Mouse (Mus musculus) liver, adult 2 months (tissue): Measurements from ENCODE around the gene Polr2f. TPM values are rescaled to one million over a fixed set of nuclear protein-coding genes. Genes with fewer than 3 reads are reported as not detected.

Source experiments
- DNase-seq: peaks from one replicate; pipeline ENCODE4 v3.0.0-alpha.2; 2011; ENCODE audit warnings: low read depth, low spot score; ENCODE audit errors: extremely low read depth
- H3K27ac ChIP-seq: fragments of 200-500 bp; replicated peaks from 2 replicates; pipeline ENCODE4 v1.5.1; 2012; ENCODE audit warnings: low read depth, mild to moderate bottlenecking, control low read depth, inconsistent platforms, low read length; ENCODE audit not compliant: insufficient read depth
- H3K27me3 ChIP-seq: fragments of 200-500 bp; 2 replicates; pipeline ENCODE4 v1.6.1; 2012; ENCODE audit warnings: mild to moderate bottlenecking, moderate library complexity, low read length, inconsistent platforms; ENCODE audit not compliant: control insufficient read depth, insufficient read depth
- H3K36me3 ChIP-seq: fragments of 200-500 bp; 2 replicates; pipeline ENCODE4 v1.6.1; 2012; ENCODE audit warnings: low read length, inconsistent platforms; ENCODE audit not compliant: control insufficient read depth, insufficient read depth
- H3K4me1 ChIP-seq: fragments of 200-500 bp; 2 replicates; pipeline ENCODE4 v1.6.1; 2011; ENCODE audit warnings: low read length; ENCODE audit not compliant: control insufficient read depth, insufficient read depth
- H3K4me3 ChIP-seq: fragments of 200-500 bp; 2 replicates; pipeline ENCODE4 v1.5.1; 2011; ENCODE audit warnings: low read depth, mild to moderate bottlenecking, control low read depth, low read length, moderate library complexity; ENCODE audit not compliant: insufficient read depth
- H3K79me2 ChIP-seq: fragments of 200-500 bp; 2 replicates; pipeline ENCODE4 v1.6.1; 2012; ENCODE audit warnings: inconsistent platforms, mild to moderate bottlenecking, low read length, moderate library complexity; ENCODE audit not compliant: control insufficient read depth, insufficient read depth
- H3K9ac ChIP-seq: fragments of 200-500 bp; 2 replicates; pipeline ENCODE4 v1.6.1; 2012; ENCODE audit warnings: low read depth, mild to moderate bottlenecking, control low read depth, inconsistent platforms, low read length
- CTCF ChIP-seq: fragments of 200-500 bp; IDR thresholded peaks from 2 replicates; pipeline ENCODE4 v1.5.1; 2011; ENCODE audit warnings: low read depth, low read length, control low read depth
- POLR2A ChIP-seq: fragments of 200-500 bp; IDR thresholded peaks from 2 replicates; pipeline ENCODE4 v1.6.1; 2011; ENCODE audit warnings: low read length, control low read depth; ENCODE audit not compliant: insufficient read depth; ENCODE audit errors: extremely low read depth
- WGBS: fragments of 180-500 bp; shearing (Covaris S2); methylation state at CpG from one replicate; pipeline ENCODE4 v1.1.7; 2018; 5-methylcytosine and 5-hydroxymethylcytosine counted together
- polyA plus RNA-seq: library from polyadenylated mRNA; depleted of rRNA; stranded (reverse); fragments of >200 nt; gene quantifications from 2 replicates; pipeline ENCODE4 v1.2.3, GENCODE M21; 2012
- total RNA-seq: library from RNA; depleted of rRNA; stranded (reverse); fragments of >200 nt; gene quantifications from 2 replicates; pipeline ENCODE4 v1.2.3, GENCODE M21; 2014

Gene Polr2f
- total and polyA plus RNA-seq, 2 experiments = 29.9 to 36.0 TPM

GRCm38 (mm10) chr15:79135783-79136575 lies 4.8 kb upstream of the Polr2f start:
- Histone ChIP-seq H3K36me3 (peaks cover 3% of the 10 kb centered on the region; the same call in 1 of the 2 replicates), H3K9ac (no peak overlapping the region), H3K27ac (no peak overlapping the region), H3K79me2 (no peaks in the 10 kb centered on the region), H3K27me3 (no peaks in the 10 kb centered on the region), H3K4me1 (peaks cover 3% of the 10 kb centered on the region; the same call in 1 of the 2 replicates), H3K4me3 (no peak overlapping the region)
- no peak for DNase-seq
- TF ChIP-seq CTCF (no peak), POLR2A (no peak)
- WGBS = 73% methylated on average over 11 of the region's 11 CpGs

GRCm38 (mm10) chr15:79139640-79140039 lies 1.2 kb upstream of the Polr2f start:
- H3K27me3 ChIP-seq = no peaks in the 10 kb centered on the region
- DNase-seq = peak; percentile 16
- TF ChIP-seq POLR2A (no peak), CTCF (peak; percentile 55; the same call in 1 of the 2 replicates)
- H3K27ac ChIP-seq = no peak overlapping the region
- no peaks in the 10 kb centered on the region for H3K36me3 ChIP-seq
- H3K4me1 ChIP-seq = peaks cover 5% of the 10 kb centered on the region
- H3K9ac ChIP-seq = no peak overlapping the region
- 55% methylated on average over 10 of the region's 10 CpGs for WGBS
- peaks cover 8% of the 10 kb centered on the region; the same call in 1 of the 2 replicates for H3K79me2 ChIP-seq
- H3K4me3 ChIP-seq = no peak overlapping the region

- TF ChIP-seq CTCF (no peak), POLR2A (no peak)
- peaks cover 8% of the 10 kb centered on the region; the same call in 1 of the 2 replicates for H3K79me2 ChIP-seq
These were observed 733 bp downstream of the Polr2f start for GRCm38 (mm10) chr15:79141566-79141917.

GRCm38 (mm10) chr15:79143316-79143715 lies 2.5 kb downstream of the Polr2f start:
- Histone ChIP-seq H3K27me3 (no peaks in the 10 kb centered on the region), H3K27ac (no peak overlapping the region), H3K9ac (no peak overlapping the region), H3K4me3 (no peak overlapping the region), H3K36me3 (peaks cover 4% of the 10 kb centered on the region; the same call in 1 of the 2 replicates), H3K79me2 (peaks cover 8% of the 10 kb centered on the region; the same call in 1 of the 2 replicates), H3K4me1 (peaks cover 5% of the 10 kb centered on the region)
- no peak for TF ChIP-seq CTCF
- TF ChIP-seq POLR2A = no peak
- DNase-seq = no peak
- 92% methylated on average over 12 of the region's 12 CpGs for WGBS

More at GRCm38 (mm10) chr15:79141566-79141917, 733 bp downstream of the Polr2f start:
- Histone ChIP-seq H3K27me3 (no peaks in the 10 kb centered on the region), H3K36me3 (no peaks in the 10 kb centered on the region), H3K27ac (peak overlapping the region; percentile 61), H3K4me1 (peaks cover 5% of the 10 kb centered on the region), H3K4me3 (peak overlapping the region; percentile 97), H3K9ac (peak overlapping the region; percentile 94)
- no peak for DNase-seq
- WGBS = 2% methylated on average over 7 of the region's 7 CpGs

GRCm38 (mm10) chr15:79144021-79144420 lies 3.2 kb downstream of the Polr2f start:
- no peaks in the 10 kb centered on the region for H3K27me3 ChIP-seq
- WGBS = 77% methylated on average over 8 of the region's 8 CpGs
- TF ChIP-seq CTCF = no peak
- TF ChIP-seq POLR2A = no peak
- no peak overlapping the region for H3K27ac ChIP-seq
- peaks cover 5% of the 10 kb centered on the region for H3K4me1 ChIP-seq
- no peak for DNase-seq
- peaks cover 8% of the 10 kb centered on the region; the same call in 1 of the 2 replicates for H3K79me2 ChIP-seq
- no peak overlapping the region for H3K9ac ChIP-seq
- H3K36me3 ChIP-seq = peaks cover 4% of the 10 kb centered on the region; the same call in 1 of the 2 replicates
- H3K4me3 ChIP-seq = no peak overlapping the region

GRCm38 (mm10) chr15:79145522-79145921 lies 4.7 kb downstream of the Polr2f start:
- no peak for DNase-seq
- Histone ChIP-seq H3K79me2 (peaks cover 8% of the 10 kb centered on the region; the same call in 1 of the 2 replicates), H3K27me3 (no peaks in the 10 kb centered on the region), H3K36me3 (peaks cover 4% of the 10 kb centered on the region; the same call in 1 of the 2 replicates), H3K9ac (no peak overlapping the region), H3K4me1 (peaks cover 4% of the 10 kb centered on the region), H3K27ac (no peak overlapping the region), H3K4me3 (no peak overlapping the region)
- WGBS = 92% methylated on average over 7 of the region's 7 CpGs
- TF ChIP-seq POLR2A (no peak), CTCF (no peak)
